Mouse (Mus musculus): Measurements from ENCODE around the gene Cd320.
"Not testable (repeated sequence)": the region's sequence is repeated elsewhere in the genome, so short reads cannot be mapped to it uniquely, and the experiment has no call there.

- not testable (repeated sequence) for TF ChIP-seq CTCF (IDR thresholded peaks at IDR 0.05; ENCODE audit: borderline replicate concordance, control insufficient read depth, extremely low read depth, insufficient read depth, low read length, poor library complexity); POLR2A (IDR thresholded peaks at IDR 0.05; ENCODE audit: control insufficient read depth, extremely low read depth, insufficient read depth, low read length, poor library complexity)
Observed at GRCm38 (mm10) chr17:33898193-33898592, 55.3 kb downstream of the Cd320 start.

All from thymus, adult 2 months (tissue).